Mouse (Mus musculus) CH12.LX (cell line): ENCODE results near the gene Dgkz. TPM values are rescaled to one million over a fixed set of nuclear protein-coding genes. Genes with fewer than 3 reads are reported as not detected.

ENCODE experiments used
- DNase-seq: peaks from one replicate; pipeline ENCODE4 v3.0.0-alpha.2; 2013; ENCODE audit errors: extremely low read depth
- H3K27ac ChIP-seq: 2 replicates; pipeline ENCODE4 v1.5.1; 2012; ENCODE audit warnings: low read depth, mild to moderate bottlenecking, control low read depth, moderate library complexity; ENCODE audit not compliant: insufficient read depth
- H3K27me3 ChIP-seq: replicated peaks from 2 replicates; pipeline ENCODE3; 2012; ENCODE audit warnings: inconsistent platforms
- H3K36me3 ChIP-seq, 2 experiments: replicated peaks in 1 of 2; 2 replicates each; pipeline versions ENCODE3 to v1.6.1; 2012; ENCODE audit warnings: inconsistent platforms in 1 of 2, low read length in 1 of 2, mild to moderate bottlenecking in 1 of 2, mixed read lengths in 1 of 2, moderate library complexity in 1 of 2; ENCODE audit not compliant: control insufficient read depth in 1 of 2, insufficient read depth in 1 of 2
- H3K4me1 ChIP-seq, 2 experiments: 2 replicates each; pipeline ENCODE4 v1.6.1; 2012; ENCODE audit warnings: inconsistent platforms in 1 of 2, moderate library complexity in 1 of 2; ENCODE audit not compliant: insufficient read depth in 2 of 2, control insufficient read depth in 1 of 2
- H3K4me2 ChIP-seq: 2 replicates; pipeline ENCODE4 v1.6.1; 2012; ENCODE audit warnings: low read depth, mild to moderate bottlenecking, control low read depth; ENCODE audit not compliant: poor library complexity, insufficient read depth, severe bottlenecking
- H3K4me3 ChIP-seq, 3 experiments: fragments of 150-350 bp in 1 of 3; sonication (generic) in 1 of 3; replicated peaks in 1 of 3; 2 replicates each; pipeline versions ENCODE3 to v1.5.1; 2011 to 2012; ENCODE audit warnings: low read depth in 2 of 3, low read length in 2 of 3, mild to moderate bottlenecking in 2 of 3, moderate library complexity in 2 of 3, control low read depth in 1 of 3, improper control_type of control experiment in 1 of 3, inconsistent platforms in 1 of 3, mixed read lengths in 1 of 3; ENCODE audit not compliant: poor library complexity in 1 of 3
- H3K79me2 ChIP-seq: replicated peaks from 2 replicates; pipeline ENCODE4 v1.6.1; 2012; ENCODE audit warnings: mild to moderate bottlenecking, moderate library complexity; ENCODE audit not compliant: control insufficient read depth, poor library complexity, insufficient read depth, severe bottlenecking; ENCODE audit errors: extremely low read depth
- H3K9ac ChIP-seq: 2 replicates; pipeline ENCODE4 v1.6.1; 2012; ENCODE audit warnings: low read depth, mild to moderate bottlenecking, control low read depth, moderate library complexity; ENCODE audit not compliant: insufficient read depth
- H3K9me3 ChIP-seq: replicated peaks from 2 replicates; pipeline ENCODE3; 2012; ENCODE audit warnings: low read length, inconsistent platforms, mixed read lengths
- BHLHE40 ChIP-seq: IDR thresholded peaks from 2 replicates; pipeline ENCODE4 v1.6.1; 2011; ENCODE audit warnings: mild to moderate bottlenecking, low read depth, low read length, improper control_type of control experiment
- CTCF ChIP-seq, 2 experiments: IDR thresholded peaks in 1 of 2; conservative IDR thresholded peaks in 1 of 2; 2 replicates each; pipeline ENCODE4 v1.5.1; 2011 to 2012; ENCODE audit warnings: low read depth in 2 of 2, low read length in 2 of 2, improper control_type of control experiment in 1 of 2, inconsistent platforms in 1 of 2, mild to moderate bottlenecking in 1 of 2, moderate library complexity in 1 of 2
- E2F4 ChIP-seq: IDR thresholded peaks from 2 replicates; pipeline ENCODE4 v1.6.1; 2011; ENCODE audit warnings: low read depth, low read length, improper control_type of control experiment; ENCODE audit not compliant: insufficient replicate concordance
- ELF1 ChIP-seq: IDR thresholded peaks from 2 replicates; pipeline ENCODE4 v1.6.1; 2014; ENCODE audit warnings: low read depth, mild to moderate bottlenecking, inconsistent platforms, low read length, improper control_type of control experiment
- GABPA ChIP-seq: IDR thresholded peaks from 2 replicates; pipeline ENCODE4 v1.6.1; 2012; ENCODE audit warnings: low read depth, low read length, improper control_type of control experiment, inconsistent platforms; ENCODE audit not compliant: insufficient replicate concordance
- HCFC1 ChIP-seq: IDR thresholded peaks from 2 replicates; pipeline ENCODE4 v1.6.1; 2012; ENCODE audit warnings: low read depth, mild to moderate bottlenecking, inconsistent platforms, low read length, improper control_type of control experiment
- IRF4 ChIP-seq: IDR thresholded peaks from 2 replicates; pipeline ENCODE4 v1.6.1; 2014; ENCODE audit warnings: low read depth, mild to moderate bottlenecking, inconsistent platforms, low read length, improper control_type of control experiment
- JUN ChIP-seq: IDR thresholded peaks from 2 replicates; pipeline ENCODE4 v1.6.1; 2011; ENCODE audit warnings: low read depth, mild to moderate bottlenecking, low read length, improper control_type of control experiment, moderate library complexity; ENCODE audit not compliant: insufficient read depth
- JUND ChIP-seq: conservative IDR thresholded peaks from 2 replicates; pipeline ENCODE4 v1.6.1; 2011; ENCODE audit warnings: low read depth, low read length, improper control_type of control experiment
- MAFK ChIP-seq: IDR thresholded peaks from 2 replicates; pipeline ENCODE4 v1.6.1; 2011; ENCODE audit warnings: low read length, improper control_type of control experiment; ENCODE audit not compliant: insufficient replicate concordance
- MAZ ChIP-seq: IDR thresholded peaks from 2 replicates; pipeline ENCODE4 v1.6.1; 2012; ENCODE audit warnings: low read depth, mild to moderate bottlenecking, inconsistent platforms, low read length, improper control_type of control experiment, moderate library complexity
- MXI1 ChIP-seq: IDR thresholded peaks from 2 replicates; pipeline ENCODE4 v1.6.1; 2011; ENCODE audit warnings: mild to moderate bottlenecking, low read depth, low read length, improper control_type of control experiment
- MYC ChIP-seq: IDR thresholded peaks from 2 replicates; pipeline ENCODE4 v1.6.1; 2011; ENCODE audit warnings: low read depth, mild to moderate bottlenecking, improper control_type of control experiment, low read length
- NELFE ChIP-seq: IDR thresholded peaks from 2 replicates; pipeline ENCODE4 v1.6.1; 2011; ENCODE audit warnings: low read depth, low read length, improper control_type of control experiment
- NRF1 ChIP-seq: IDR thresholded peaks from 2 replicates; pipeline ENCODE4 v1.6.1; 2014; ENCODE audit warnings: low read depth, mild to moderate bottlenecking, inconsistent platforms, low read length, improper control_type of control experiment, moderate library complexity
- PAX5 ChIP-seq: IDR thresholded peaks from 2 replicates; pipeline ENCODE4 v1.6.1; 2012; ENCODE audit warnings: low read length, inconsistent platforms, mixed read lengths
- POLR2A ChIP-seq: IDR thresholded peaks from 2 replicates; pipeline ENCODE4 v1.6.1; 2011; ENCODE audit warnings: low read depth, mild to moderate bottlenecking, improper control_type of control experiment, low read length
- POLR2AphosphoS2 ChIP-seq: IDR thresholded peaks from 2 replicates; pipeline ENCODE4 v1.6.1; 2011; ENCODE audit warnings: low read depth, low read length, improper control_type of control experiment
- RAD21 ChIP-seq: IDR thresholded peaks from 2 replicates; pipeline ENCODE4 v1.6.1; 2011; ENCODE audit warnings: low read depth, mild to moderate bottlenecking, low read length, improper control_type of control experiment, moderate library complexity
- SIN3A ChIP-seq: IDR thresholded peaks from 2 replicates; pipeline ENCODE4 v1.6.1; 2012; ENCODE audit warnings: low read length, improper control_type of control experiment, inconsistent platforms
- SMC3 ChIP-seq: IDR thresholded peaks from 2 replicates; pipeline ENCODE4 v1.6.1; 2011; ENCODE audit warnings: low read depth, low read length, improper control_type of control experiment
- TCF12 ChIP-seq: IDR thresholded peaks from 2 replicates; pipeline ENCODE4 v1.6.1; 2014; ENCODE audit warnings: low read depth, mild to moderate bottlenecking, inconsistent platforms, low read length, improper control_type of control experiment
- UBTF ChIP-seq: IDR thresholded peaks from 2 replicates; pipeline ENCODE4 v1.6.1; 2012; ENCODE audit warnings: low read depth, mild to moderate bottlenecking, inconsistent platforms, low read length, improper control_type of control experiment, moderate library complexity
- USF1 ChIP-seq: IDR thresholded peaks from 2 replicates; pipeline ENCODE4 v1.6.1; 2014; ENCODE audit warnings: low read depth, mild to moderate bottlenecking, inconsistent platforms, low read length, improper control_type of control experiment
- USF2 ChIP-seq: conservative IDR thresholded peaks from 2 replicates; pipeline ENCODE4 v1.6.1; 2011; ENCODE audit warnings: low read depth, low read length, improper control_type of control experiment
- ZKSCAN1 ChIP-seq: IDR thresholded peaks from 2 replicates; pipeline ENCODE4 v1.6.1; 2012; ENCODE audit warnings: low read depth, inconsistent platforms, low read length, improper control_type of control experiment, borderline replicate concordance
- ZMIZ1 ChIP-seq: IDR thresholded peaks from 2 replicates; pipeline ENCODE4 v1.6.1; 2012; ENCODE audit warnings: low read depth, mild to moderate bottlenecking, inconsistent platforms, low read length, improper control_type of control experiment
- ZNF384 ChIP-seq: IDR thresholded peaks from 2 replicates; pipeline ENCODE4 v1.6.1; 2012; ENCODE audit warnings: low read depth, low read length, improper control_type of control experiment, inconsistent platforms
- dilution Hi-C: fragments of 300-500 bp; cut with MboI; formaldehyde crosslinking; loops from 2 replicates; pipeline ENCODE4 v1.14.3; 2020; ENCODE audit warnings: low sequenced_read_pairs; ENCODE audit not compliant: extremely low pct_unique_long_range_greater_than_20kb, extremely low pct_ligation_motif_present
- in situ Hi-C: fragments of 300-500 bp; cut with MboI; formaldehyde crosslinking; loops from 3 replicates; pipeline ENCODE4 v1.14.3; 2019; ENCODE audit warnings: low sequenced_read_pairs, low pct_ligation_motif_present, low pct_unique_long_range_greater_than_20kb, mixed read lengths
- polyA plus RNA-seq: library from polyadenylated mRNA; unstranded; fragments of >175 nt; gene quantifications from 2 replicates; pipeline ENCODE4 v1.2.1, GENCODE M21; 2012; ENCODE audit warnings: low read depth; ENCODE audit not compliant: insufficient read length
- total RNA-seq, 2 experiments: library from RNA; depleted of rRNA; stranded (reverse); fragments of 300-350 nt in 1 of 2; fragments of >200 nt in 1 of 2; gene quantifications; 2 replicates each; pipeline ENCODE4 v1.2.3; 2012 to 2014

Dgkz gene
- total and polyA plus RNA-seq, 3 experiments: 38.6 to 60.2 (median 50.4) TPM

- dilution Hi-C loops: no loop called here
- peaks cover 50 to 87% of the 10 kb centered on the region in 2 experiments for H3K36me3 ChIP-seq
- H3K79me2 ChIP-seq: no peaks in the 10 kb centered on the region
- H3K4me2 ChIP-seq: no peak overlapping the region
- in situ Hi-C loops: no loop called here
- DNase-seq: no peak
- H3K27me3 ChIP-seq: no peaks in the 10 kb centered on the region
- H3K4me1 ChIP-seq: peaks cover 3 to 4% of the 10 kb centered on the region in 2 experiments; a peak in 3 of 4 replicates
- no peak overlapping the region for H3K4me3 ChIP-seq
- no peak overlapping the region for H3K9ac ChIP-seq
- no peak overlapping the region for H3K27ac ChIP-seq
- H3K9me3 ChIP-seq: no peaks in the 10 kb centered on the region
- TF ChIP-seq MXI1 (no peak), MAFK (no peak), ZMIZ1 (no peak), ZKSCAN1 (no peak), BHLHE40 (no peak), UBTF (no peak), HCFC1 (no peak), PAX5 (no peak), E2F4 (no peak), SMC3 (no peak), POLR2AphosphoS2 (no peak), IRF4 (no peak), SIN3A (no peak), USF2 (no peak), JUND (no peak), NELFE (no peak), ZNF384 (no peak), ELF1 (no peak)
These were observed 59.2 kb downstream of the Dgkz start for GRCm38 (mm10) chr2:91916346-91916977.

GRCm38 (mm10) chr2:91913328-91914110 lies 62.1 kb downstream of the Dgkz start:
- H3K4me2 ChIP-seq: no peak overlapping the region
- no peak overlapping the region for H3K9ac ChIP-seq
- H3K36me3 ChIP-seq: peaks cover 68 to 98% of the 10 kb centered on the region in 2 experiments
- no peak overlapping the region for H3K27ac ChIP-seq
- no peaks in the 10 kb centered on the region for H3K9me3 ChIP-seq
- no peak overlapping the region for H3K4me3 ChIP-seq
- H3K79me2 ChIP-seq: no peaks in the 10 kb centered on the region
- in situ Hi-C loops: no loop called here
- TF ChIP-seq CTCF (conservative IDR thresholded peaks at IDR 0.05 in 1 of 2, IDR thresholded peaks at IDR 0.05 in 1 of 2; ENCODE audit: low read depth in 2 of 2, low read length in 2 of 2): no peak
- TF ChIP-seq SMC3: no peak
- TF ChIP-seq USF1: no peak
- no peak for TF ChIP-seq GABPA
- TF ChIP-seq POLR2A: no peak
- TF ChIP-seq RAD21: no peak
- TF ChIP-seq TCF12: no peak
- TF ChIP-seq SIN3A: no peak
- TF ChIP-seq ELF1: no peak
- TF ChIP-seq IRF4: no peak
- TF ChIP-seq BHLHE40: no peak
- TF ChIP-seq UBTF: no peak
- no peak for TF ChIP-seq NRF1
- TF ChIP-seq ZNF384: no peak
- TF ChIP-seq MAZ: no peak
- TF ChIP-seq JUN: no peak
- no peak for TF ChIP-seq MYC
- TF ChIP-seq MXI1: no peak
- TF ChIP-seq USF2: no peak
- TF ChIP-seq ZKSCAN1: no peak
- TF ChIP-seq, all 38 proteins: peak for 0
- DNase-seq: no peak
- Histone ChIP-seq H3K27me3 (no peaks in the 10 kb centered on the region), H3K4me1 (no peaks in the 10 kb centered on the region)
- dilution Hi-C loops: no loop called here
